Mouse (Mus musculus) G1E (cell line): ENCODE measurements around the gene Rab23.

Source experiments
- CTCF ChIP-seq: IDR thresholded peaks from 2 replicates; pipeline ENCODE4 v1.5.1; 2012; ENCODE audit warnings: low read depth, low read length, inconsistent platforms, mixed read lengths
- GATA1 ChIP-seq: IDR thresholded peaks from 2 replicates; pipeline ENCODE4 v1.6.1; 2012; ENCODE audit warnings: borderline replicate concordance, low read length, inconsistent platforms, mixed read lengths
- GATA2 ChIP-seq: IDR thresholded peaks from 2 replicates; pipeline ENCODE4 v1.6.1; 2012; ENCODE audit warnings: low read depth, low read length, inconsistent platforms, borderline replicate concordance
- POLR2AphosphoS5 ChIP-seq: IDR thresholded peaks from 2 replicates; pipeline ENCODE4 v1.6.1; 2012; ENCODE audit warnings: low read depth, low read length, inconsistent platforms; ENCODE audit not compliant: insufficient replicate concordance

DNA sequence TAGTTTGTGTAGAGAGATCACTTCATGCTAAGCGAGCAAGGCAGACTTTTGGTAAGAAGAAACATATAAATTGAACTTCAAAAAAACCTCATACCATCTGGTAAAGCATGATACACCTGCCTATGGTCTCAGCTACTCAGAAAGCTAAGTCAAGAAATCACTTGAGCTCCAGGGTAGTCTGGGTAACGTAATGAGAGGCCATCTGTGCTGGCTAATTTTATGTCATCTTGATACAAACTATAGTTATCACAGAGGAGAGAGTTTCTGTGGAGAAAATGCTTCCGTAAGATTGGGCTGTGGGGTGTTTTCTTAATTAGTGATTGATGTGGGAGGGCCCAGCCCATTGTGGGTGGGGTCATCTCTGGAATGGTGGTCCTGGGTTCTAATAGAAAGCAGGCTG is 25.8 kb upstream of the Rab23 start:
- no peak for TF ChIP-seq CTCF
- no peak for TF ChIP-seq GATA1
- TF ChIP-seq GATA2: no peak
- TF ChIP-seq POLR2AphosphoS5: no peak
